Mouse (Mus musculus): ENCODE measurements around the gene Kdelr1. TPM values are rescaled to one million over a fixed set of nuclear protein-coding genes. Genes with fewer than 3 reads are reported as not detected.
"Not testable (repeated sequence)": the region's sequence is repeated elsewhere in the genome, so short reads cannot be mapped to it uniquely, and the experiment has no call there.

The Kdelr1 gene
- total and polyA plus RNA-seq, 2 experiments from 2014 or later = 52.0 to 207 TPM

DNA sequence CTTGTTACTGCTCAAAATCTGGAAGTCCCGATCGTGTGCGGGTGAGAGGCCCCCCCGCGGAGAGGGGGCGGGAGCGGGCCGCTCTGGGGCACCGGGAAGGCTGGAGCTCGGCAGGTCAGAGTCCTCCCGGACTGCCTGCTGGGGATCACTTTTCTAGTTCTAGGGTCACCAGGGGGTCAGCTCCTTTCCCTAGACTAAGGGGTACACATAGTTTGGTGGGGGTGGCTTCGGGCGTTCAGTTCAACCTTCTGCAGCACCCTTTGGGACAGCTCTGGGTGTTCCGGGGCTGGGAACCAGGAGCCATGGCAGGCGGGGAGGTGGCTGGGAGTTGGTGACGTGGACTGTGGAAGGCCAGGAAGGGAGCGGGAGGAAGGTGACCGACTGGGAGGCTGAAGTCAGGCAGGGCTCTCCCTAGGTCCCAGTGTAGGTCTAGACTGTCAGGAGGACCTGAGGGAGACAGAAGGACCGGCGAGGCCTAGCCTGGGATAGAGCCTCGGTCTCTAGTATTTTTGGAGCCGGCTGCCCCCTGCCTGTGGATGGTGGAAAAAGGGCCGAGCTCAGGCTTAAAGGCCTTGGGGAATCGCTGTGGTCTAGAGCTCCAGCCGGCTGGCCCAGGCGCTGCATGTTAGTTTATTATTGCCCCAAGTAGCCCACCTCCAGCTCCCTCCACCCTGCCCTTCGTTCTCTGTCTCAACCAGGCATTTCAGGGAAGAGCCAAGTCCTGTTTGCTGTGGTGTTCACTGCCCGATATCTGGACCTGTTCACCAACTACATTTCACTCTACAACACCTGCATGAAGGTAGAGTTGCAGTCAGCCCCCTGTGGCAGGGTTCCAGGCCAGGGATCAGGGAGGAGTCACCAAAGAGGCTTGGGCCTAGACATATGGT, 732 bp downstream of the Kdelr1 start:
- peak; percentile 54 for TF ChIP-seq CTCF (IDR thresholded peaks at IDR 0.05)
- Histone ChIP-seq H3K27me3 (ENCODE audit: insufficient read depth, low read length) (no peaks in the 10 kb centered on the region), H3K4me3 (ENCODE audit: low read depth, low read length) (peak overlapping the region; percentile 78), H3K36me3 (ENCODE audit: insufficient read depth, low read length) (peaks cover 24% of the 10 kb centered on the region), H3K9ac (replicated peaks; ENCODE audit: low read length, poor library complexity, severe bottlenecking) (peak overlapping the region; percentile 93), H3K4me1 (ENCODE audit: insufficient read depth, low read length) (peaks cover 10% of the 10 kb centered on the region; the same call in 1 of the 2 replicates), H3K27ac (ENCODE audit: low read depth, low read length) (peak overlapping the region; percentile 85), H3K9me3 (ENCODE audit: low read length) (no peaks in the 10 kb centered on the region), H3K4me2 (ENCODE audit: low read depth, low read length, poor library complexity, severe bottlenecking) (peak overlapping the region; percentile 77)
- 3% methylated on average over 28 of the region's 28 CpGs for WGBS
- ATAC-seq (ENCODE audit: low FRiP score) (peak; percentile 21; the same call in 1 of the 2 replicates), DNase-seq (ENCODE audit: low spot score) (peak; percentile 70)

DNA sequence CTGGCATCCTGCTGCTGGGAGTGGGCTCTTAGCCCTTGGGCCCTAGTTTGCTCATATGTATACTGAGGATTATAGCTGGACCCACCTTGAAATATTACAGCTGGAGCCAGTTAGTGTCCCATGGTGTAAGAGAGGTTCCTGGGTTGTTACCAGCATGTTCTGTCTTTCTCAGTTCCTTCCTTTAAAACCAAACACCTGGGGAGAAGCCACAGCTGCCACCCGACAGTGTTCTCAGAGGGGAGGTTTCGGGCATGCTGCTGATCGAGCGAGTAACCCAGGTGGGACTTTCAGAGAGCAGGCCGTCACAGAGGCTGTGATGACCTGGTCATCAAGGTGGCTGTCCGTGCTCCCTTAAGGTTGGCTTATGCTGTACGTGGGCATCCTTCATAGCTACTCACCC, 4.3 kb downstream of the Kdelr1 start:
- 95% methylated on average over 7 of the region's 7 CpGs for WGBS
- H3K4me2 ChIP-seq (ENCODE audit: low read depth, low read length, poor library complexity, severe bottlenecking) = no peak overlapping the region
- no peak for ATAC-seq (ENCODE audit: low FRiP score)
- no peak for DNase-seq (ENCODE audit: low spot score)
- no peak overlapping the region for H3K9ac ChIP-seq (replicated peaks; ENCODE audit: low read length, poor library complexity, severe bottlenecking)
- H3K4me1 ChIP-seq (ENCODE audit: insufficient read depth, low read length) = peaks cover 7% of the 10 kb centered on the region; the same call in 1 of the 2 replicates
- TF ChIP-seq CTCF (IDR thresholded peaks at IDR 0.05) = no peak
- peaks cover 40% of the 10 kb centered on the region for H3K36me3 ChIP-seq (ENCODE audit: insufficient read depth, low read length)
- H3K27me3 ChIP-seq (ENCODE audit: insufficient read depth, low read length) = no peaks in the 10 kb centered on the region
- no peaks in the 10 kb centered on the region for H3K9me3 ChIP-seq (ENCODE audit: low read length)
- no peak overlapping the region for H3K4me3 ChIP-seq (ENCODE audit: low read depth, low read length)
- H3K27ac ChIP-seq (ENCODE audit: low read depth, low read length) = no peak overlapping the region

DNA sequence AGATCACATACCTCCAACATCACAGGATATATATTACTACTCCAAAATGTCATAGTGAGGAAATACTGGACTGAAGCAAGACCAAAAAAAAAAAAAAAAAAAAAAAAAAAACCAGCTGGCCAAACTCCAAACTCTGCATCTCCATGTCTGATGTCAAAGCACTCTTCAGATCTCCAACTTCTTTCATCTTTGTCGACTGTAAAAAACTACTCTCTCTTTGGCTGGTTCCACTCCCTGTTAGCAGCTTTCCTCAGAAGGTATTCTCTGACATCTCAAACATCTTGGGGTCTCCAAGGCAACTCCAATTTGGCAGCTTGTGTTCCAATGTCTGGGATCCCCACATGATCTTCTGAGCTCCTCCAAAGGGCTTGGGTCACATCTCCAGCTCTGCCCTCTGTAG, 5.7 kb downstream of the Kdelr1 start, which contains the start of gene Grin2d:
Gene Grin2d, minus strand, starts transcription at position 101 of the 400 bp plus-strand sequence.
- H3K27ac ChIP-seq (ENCODE audit: low read depth, low read length); H3K4me1 ChIP-seq (ENCODE audit: insufficient read depth, low read length); DNase-seq (ENCODE audit: low spot score); H3K27me3 ChIP-seq (ENCODE audit: insufficient read depth, low read length); H3K4me2 ChIP-seq (ENCODE audit: low read depth, low read length, poor library complexity, severe bottlenecking); H3K9me3 ChIP-seq (ENCODE audit: low read length); H3K9ac ChIP-seq (replicated peaks; ENCODE audit: low read length, poor library complexity, severe bottlenecking); H3K4me3 ChIP-seq (ENCODE audit: low read depth, low read length); ATAC-seq (ENCODE audit: low FRiP score): not testable (repeated sequence)
- WGBS = 91% methylated on average over 1 of the region's 1 CpGs
- H3K36me3 ChIP-seq (ENCODE audit: insufficient read depth, low read length) = peaks cover 50% of the 10 kb centered on the region

DNA sequence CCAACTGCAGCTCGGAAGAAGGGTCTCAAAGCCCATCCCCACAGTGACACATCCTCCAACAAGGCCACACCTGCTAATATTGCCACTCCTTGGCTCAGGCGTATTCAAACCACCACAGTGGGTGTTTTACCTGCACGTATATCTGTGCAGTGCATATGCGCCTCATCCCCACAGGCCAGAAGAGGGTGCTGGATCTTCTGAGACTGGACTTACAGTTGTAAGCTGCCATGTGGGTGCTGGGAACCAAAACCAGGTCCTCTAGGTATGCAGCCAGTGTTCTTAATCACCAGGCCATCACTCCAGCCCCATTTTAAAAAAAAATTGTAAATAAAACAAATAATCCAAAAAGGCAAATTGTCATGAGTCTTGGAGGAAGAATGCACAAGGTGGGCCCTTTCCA, 8.0 kb downstream of the Kdelr1 start:
- DNase-seq (ENCODE audit: low spot score) (no peak), ATAC-seq (ENCODE audit: low FRiP score) (no peak)
- Histone ChIP-seq H3K27me3 (ENCODE audit: insufficient read depth, low read length) (no peaks in the 10 kb centered on the region), H3K27ac (ENCODE audit: low read depth, low read length) (no peak overlapping the region), H3K9me3 (ENCODE audit: low read length) (no peaks in the 10 kb centered on the region), H3K4me1 (ENCODE audit: insufficient read depth, low read length) (no peaks in the 10 kb centered on the region), H3K9ac (replicated peaks; ENCODE audit: low read length, poor library complexity, severe bottlenecking) (no peak overlapping the region), H3K36me3 (ENCODE audit: insufficient read depth, low read length) (peaks cover 63% of the 10 kb centered on the region), H3K4me2 (ENCODE audit: low read depth, low read length, poor library complexity, severe bottlenecking) (no peak overlapping the region), H3K4me3 (ENCODE audit: low read depth, low read length) (no peak overlapping the region)
- 97% methylated on average over 4 of the region's 4 CpGs for WGBS
- TF ChIP-seq CTCF (IDR thresholded peaks at IDR 0.05) = no peak

DNA sequence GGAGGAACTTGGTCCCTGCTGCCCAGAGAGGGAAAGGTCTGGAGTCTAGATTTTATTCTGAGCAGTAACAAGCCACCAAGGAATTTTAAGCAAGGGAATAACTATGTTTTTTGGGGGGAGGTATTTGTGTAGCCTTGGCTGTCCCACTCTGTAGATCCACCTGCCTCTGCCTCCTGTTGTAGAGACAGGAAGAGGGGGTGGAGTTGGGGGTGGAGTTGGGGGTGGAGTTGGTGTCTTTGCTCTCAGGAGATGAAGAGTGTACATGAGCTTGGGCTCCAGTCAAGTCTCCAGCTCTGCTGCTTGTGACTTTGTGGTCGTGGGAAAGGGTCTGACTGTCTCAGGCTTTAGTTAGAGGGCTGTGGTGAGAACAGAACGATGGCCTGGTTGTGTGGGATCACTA, 8.4 kb downstream of the Kdelr1 start:
- H3K27me3 ChIP-seq (ENCODE audit: insufficient read depth, low read length) = no peaks in the 10 kb centered on the region
- H3K4me1 ChIP-seq (ENCODE audit: insufficient read depth, low read length) = no peaks in the 10 kb centered on the region
- 93% methylated on average over 2 of the region's 2 CpGs for WGBS
- ATAC-seq (ENCODE audit: low FRiP score) = no peak
- no peak for TF ChIP-seq CTCF (IDR thresholded peaks at IDR 0.05)
- H3K27ac ChIP-seq (ENCODE audit: low read depth, low read length) = no peak overlapping the region
- no peaks in the 10 kb centered on the region for H3K9me3 ChIP-seq (ENCODE audit: low read length)
- DNase-seq (ENCODE audit: low spot score) = no peak
- H3K4me2 ChIP-seq (ENCODE audit: low read depth, low read length, poor library complexity, severe bottlenecking) = no peak overlapping the region
- H3K4me3 ChIP-seq (ENCODE audit: low read depth, low read length) = no peak overlapping the region
- H3K9ac ChIP-seq (replicated peaks; ENCODE audit: low read length, poor library complexity, severe bottlenecking) = no peak overlapping the region
- peaks cover 58% of the 10 kb centered on the region for H3K36me3 ChIP-seq (ENCODE audit: insufficient read depth, low read length)

DNA sequence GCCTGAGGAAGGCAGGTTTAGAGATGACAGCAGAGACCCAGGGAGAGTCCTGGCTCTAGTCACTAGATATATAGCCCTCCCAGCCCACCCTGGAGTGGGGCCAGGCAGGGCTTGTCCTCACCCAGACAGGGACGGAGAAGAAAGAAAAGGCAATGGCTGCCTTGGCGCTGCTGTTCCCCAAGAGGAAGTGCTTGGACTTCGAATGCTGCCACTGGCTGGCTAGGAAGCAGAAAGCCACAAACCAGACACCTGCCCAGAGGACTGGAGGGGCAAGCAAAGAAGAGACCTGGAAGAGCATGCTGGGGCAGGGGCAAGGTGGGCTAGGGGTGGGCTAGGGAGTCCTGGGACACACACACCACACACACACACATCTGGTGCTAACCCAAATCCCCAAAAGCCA, 14.7 kb downstream of the Kdelr1 start:
- Histone ChIP-seq H3K27me3 (ENCODE audit: insufficient read depth, low read length) (no peaks in the 10 kb centered on the region), H3K4me3 (ENCODE audit: low read depth, low read length) (no peak overlapping the region), H3K4me2 (ENCODE audit: low read depth, low read length, poor library complexity, severe bottlenecking) (no peak overlapping the region), H3K9me3 (ENCODE audit: low read length) (no peaks in the 10 kb centered on the region), H3K9ac (replicated peaks; ENCODE audit: low read length, poor library complexity, severe bottlenecking) (0 out of 2 replicates have a peak overlapping the region, but pooled peaks have one; percentile 24), H3K4me1 (ENCODE audit: insufficient read depth, low read length) (no peaks in the 10 kb centered on the region), H3K36me3 (ENCODE audit: insufficient read depth, low read length) (peaks cover 28% of the 10 kb centered on the region), H3K27ac (ENCODE audit: low read depth, low read length) (no peak overlapping the region)
- 49% methylated on average over 3 of the region's 3 CpGs for WGBS
- no peak for TF ChIP-seq CTCF (IDR thresholded peaks at IDR 0.05)
- no peak for ATAC-seq (ENCODE audit: low FRiP score)
- DNase-seq (ENCODE audit: low spot score) = no peak
